Mouse (Mus musculus) CH12.LX (cell line): ENCODE measurements around the gene Sctr. TPM values are rescaled to one million over a fixed set of nuclear protein-coding genes. Genes with fewer than 3 reads are reported as not detected.

Experiments used
- DNase-seq: peaks from one replicate; pipeline ENCODE4 v3.0.0-alpha.2; 2013; ENCODE audit errors: extremely low read depth
- H3K27ac ChIP-seq: 2 replicates; pipeline ENCODE4 v1.5.1; 2012; ENCODE audit warnings: low read depth, mild to moderate bottlenecking, control low read depth, moderate library complexity; ENCODE audit not compliant: insufficient read depth
- H3K27me3 ChIP-seq: replicated peaks from 2 replicates; pipeline ENCODE3; 2012; ENCODE audit warnings: inconsistent platforms
- H3K36me3 ChIP-seq, 2 experiments: replicated peaks in 1 of 2; 2 replicates each; pipeline versions ENCODE3 to v1.6.1; 2012; ENCODE audit warnings: inconsistent platforms in 1 of 2, low read length in 1 of 2, mild to moderate bottlenecking in 1 of 2, mixed read lengths in 1 of 2, moderate library complexity in 1 of 2; ENCODE audit not compliant: control insufficient read depth in 1 of 2, insufficient read depth in 1 of 2
- H3K4me1 ChIP-seq, 2 experiments: 2 replicates each; pipeline ENCODE4 v1.6.1; 2012; ENCODE audit warnings: inconsistent platforms in 1 of 2, moderate library complexity in 1 of 2; ENCODE audit not compliant: insufficient read depth in 2 of 2, control insufficient read depth in 1 of 2
- H3K4me2 ChIP-seq: 2 replicates; pipeline ENCODE4 v1.6.1; 2012; ENCODE audit warnings: low read depth, mild to moderate bottlenecking, control low read depth; ENCODE audit not compliant: poor library complexity, insufficient read depth, severe bottlenecking
- H3K4me3 ChIP-seq, 3 experiments: fragments of 150-350 bp in 1 of 3; sonication (generic) in 1 of 3; replicated peaks in 1 of 3; 2 replicates each; pipeline versions ENCODE3 to v1.5.1; 2011 to 2012; ENCODE audit warnings: low read depth in 2 of 3, low read length in 2 of 3, mild to moderate bottlenecking in 2 of 3, moderate library complexity in 2 of 3, control low read depth in 1 of 3, improper control_type of control experiment in 1 of 3, inconsistent platforms in 1 of 3, mixed read lengths in 1 of 3; ENCODE audit not compliant: poor library complexity in 1 of 3
- H3K79me2 ChIP-seq: replicated peaks from 2 replicates; pipeline ENCODE4 v1.6.1; 2012; ENCODE audit warnings: mild to moderate bottlenecking, moderate library complexity; ENCODE audit not compliant: control insufficient read depth, poor library complexity, insufficient read depth, severe bottlenecking; ENCODE audit errors: extremely low read depth
- H3K9ac ChIP-seq: 2 replicates; pipeline ENCODE4 v1.6.1; 2012; ENCODE audit warnings: low read depth, mild to moderate bottlenecking, control low read depth, moderate library complexity; ENCODE audit not compliant: insufficient read depth
- H3K9me3 ChIP-seq: replicated peaks from 2 replicates; pipeline ENCODE3; 2012; ENCODE audit warnings: low read length, inconsistent platforms, mixed read lengths
- CHD1 ChIP-seq: IDR thresholded peaks from 2 replicates; pipeline ENCODE4 v1.6.1; 2012; ENCODE audit warnings: low read depth, low read length, improper control_type of control experiment, inconsistent platforms
- CHD2 ChIP-seq: IDR thresholded peaks from 2 replicates; pipeline ENCODE4 v1.6.1; 2011; ENCODE audit warnings: low read length, improper control_type of control experiment
- CTCF ChIP-seq, 2 experiments: IDR thresholded peaks in 1 of 2; conservative IDR thresholded peaks in 1 of 2; 2 replicates each; pipeline ENCODE4 v1.5.1; 2011 to 2012; ENCODE audit warnings: low read depth in 2 of 2, low read length in 2 of 2, improper control_type of control experiment in 1 of 2, inconsistent platforms in 1 of 2, mild to moderate bottlenecking in 1 of 2, moderate library complexity in 1 of 2
- E2F4 ChIP-seq: IDR thresholded peaks from 2 replicates; pipeline ENCODE4 v1.6.1; 2011; ENCODE audit warnings: low read depth, low read length, improper control_type of control experiment; ENCODE audit not compliant: insufficient replicate concordance
- ETS1 ChIP-seq: conservative IDR thresholded peaks from 2 replicates; pipeline ENCODE4 v1.6.1; 2012; ENCODE audit warnings: low read depth, mild to moderate bottlenecking, inconsistent platforms, low read length, improper control_type of control experiment, moderate library complexity
- GABPA ChIP-seq: IDR thresholded peaks from 2 replicates; pipeline ENCODE4 v1.6.1; 2012; ENCODE audit warnings: low read depth, low read length, improper control_type of control experiment, inconsistent platforms; ENCODE audit not compliant: insufficient replicate concordance
- HCFC1 ChIP-seq: IDR thresholded peaks from 2 replicates; pipeline ENCODE4 v1.6.1; 2012; ENCODE audit warnings: low read depth, mild to moderate bottlenecking, inconsistent platforms, low read length, improper control_type of control experiment
- IRF4 ChIP-seq: IDR thresholded peaks from 2 replicates; pipeline ENCODE4 v1.6.1; 2014; ENCODE audit warnings: low read depth, mild to moderate bottlenecking, inconsistent platforms, low read length, improper control_type of control experiment
- JUN ChIP-seq: IDR thresholded peaks from 2 replicates; pipeline ENCODE4 v1.6.1; 2011; ENCODE audit warnings: low read depth, mild to moderate bottlenecking, low read length, improper control_type of control experiment, moderate library complexity; ENCODE audit not compliant: insufficient read depth
- MAFK ChIP-seq: IDR thresholded peaks from 2 replicates; pipeline ENCODE4 v1.6.1; 2011; ENCODE audit warnings: low read length, improper control_type of control experiment; ENCODE audit not compliant: insufficient replicate concordance
- MAX ChIP-seq: IDR thresholded peaks from 2 replicates; pipeline ENCODE4 v1.6.1; 2011; ENCODE audit warnings: low read length, improper control_type of control experiment
- MAZ ChIP-seq: IDR thresholded peaks from 2 replicates; pipeline ENCODE4 v1.6.1; 2012; ENCODE audit warnings: low read depth, mild to moderate bottlenecking, inconsistent platforms, low read length, improper control_type of control experiment, moderate library complexity
- MEF2A ChIP-seq: IDR thresholded peaks from 2 replicates; pipeline ENCODE4 v1.6.1; 2014; ENCODE audit warnings: low read depth, mild to moderate bottlenecking, inconsistent platforms, low read length, improper control_type of control experiment, borderline replicate concordance
- MYC ChIP-seq: IDR thresholded peaks from 2 replicates; pipeline ENCODE4 v1.6.1; 2011; ENCODE audit warnings: low read depth, mild to moderate bottlenecking, improper control_type of control experiment, low read length
- NELFE ChIP-seq: IDR thresholded peaks from 2 replicates; pipeline ENCODE4 v1.6.1; 2011; ENCODE audit warnings: low read depth, low read length, improper control_type of control experiment
- NRF1 ChIP-seq: IDR thresholded peaks from 2 replicates; pipeline ENCODE4 v1.6.1; 2014; ENCODE audit warnings: low read depth, mild to moderate bottlenecking, inconsistent platforms, low read length, improper control_type of control experiment, moderate library complexity
- PAX5 ChIP-seq: IDR thresholded peaks from 2 replicates; pipeline ENCODE4 v1.6.1; 2012; ENCODE audit warnings: low read length, inconsistent platforms, mixed read lengths
- POLR2AphosphoS2 ChIP-seq: IDR thresholded peaks from 2 replicates; pipeline ENCODE4 v1.6.1; 2011; ENCODE audit warnings: low read depth, low read length, improper control_type of control experiment
- RAD21 ChIP-seq: IDR thresholded peaks from 2 replicates; pipeline ENCODE4 v1.6.1; 2011; ENCODE audit warnings: low read depth, mild to moderate bottlenecking, low read length, improper control_type of control experiment, moderate library complexity
- SMC3 ChIP-seq: IDR thresholded peaks from 2 replicates; pipeline ENCODE4 v1.6.1; 2011; ENCODE audit warnings: low read depth, low read length, improper control_type of control experiment
- TBP ChIP-seq: conservative IDR thresholded peaks from 2 replicates; pipeline ENCODE4 v1.6.1; 2011; ENCODE audit warnings: low read depth, low read length, improper control_type of control experiment
- USF1 ChIP-seq: IDR thresholded peaks from 2 replicates; pipeline ENCODE4 v1.6.1; 2014; ENCODE audit warnings: low read depth, mild to moderate bottlenecking, inconsistent platforms, low read length, improper control_type of control experiment
- USF2 ChIP-seq: conservative IDR thresholded peaks from 2 replicates; pipeline ENCODE4 v1.6.1; 2011; ENCODE audit warnings: low read depth, low read length, improper control_type of control experiment
- ZC3H11A ChIP-seq: IDR thresholded peaks from 2 replicates; pipeline ENCODE4 v1.6.1; 2012; ENCODE audit warnings: low read depth, mild to moderate bottlenecking, inconsistent platforms, low read length, improper control_type of control experiment
- ZMIZ1 ChIP-seq: IDR thresholded peaks from 2 replicates; pipeline ENCODE4 v1.6.1; 2012; ENCODE audit warnings: low read depth, mild to moderate bottlenecking, inconsistent platforms, low read length, improper control_type of control experiment
- ZNF384 ChIP-seq: IDR thresholded peaks from 2 replicates; pipeline ENCODE4 v1.6.1; 2012; ENCODE audit warnings: low read depth, low read length, improper control_type of control experiment, inconsistent platforms
- dilution Hi-C: fragments of 300-500 bp; cut with MboI; formaldehyde crosslinking; loops from 2 replicates; pipeline ENCODE4 v1.14.3; 2020; ENCODE audit warnings: low sequenced_read_pairs; ENCODE audit not compliant: extremely low pct_unique_long_range_greater_than_20kb, extremely low pct_ligation_motif_present
- in situ Hi-C: fragments of 300-500 bp; cut with MboI; formaldehyde crosslinking; loops from 3 replicates; pipeline ENCODE4 v1.14.3; 2019; ENCODE audit warnings: low sequenced_read_pairs, low pct_ligation_motif_present, low pct_unique_long_range_greater_than_20kb, mixed read lengths
- polyA plus RNA-seq: library from polyadenylated mRNA; unstranded; fragments of >175 nt; gene quantifications from 2 replicates; pipeline ENCODE4 v1.2.1, GENCODE M21; 2012; ENCODE audit warnings: low read depth; ENCODE audit not compliant: insufficient read length
- total RNA-seq, 2 experiments: library from RNA; depleted of rRNA; stranded (reverse); fragments of 300-350 nt in 1 of 2; fragments of >200 nt in 1 of 2; gene quantifications; 2 replicates each; pipeline ENCODE4 v1.2.3; 2012 to 2014

The Sctr gene
- total and polyA plus RNA-seq, 3 experiments = not detected

DNA sequence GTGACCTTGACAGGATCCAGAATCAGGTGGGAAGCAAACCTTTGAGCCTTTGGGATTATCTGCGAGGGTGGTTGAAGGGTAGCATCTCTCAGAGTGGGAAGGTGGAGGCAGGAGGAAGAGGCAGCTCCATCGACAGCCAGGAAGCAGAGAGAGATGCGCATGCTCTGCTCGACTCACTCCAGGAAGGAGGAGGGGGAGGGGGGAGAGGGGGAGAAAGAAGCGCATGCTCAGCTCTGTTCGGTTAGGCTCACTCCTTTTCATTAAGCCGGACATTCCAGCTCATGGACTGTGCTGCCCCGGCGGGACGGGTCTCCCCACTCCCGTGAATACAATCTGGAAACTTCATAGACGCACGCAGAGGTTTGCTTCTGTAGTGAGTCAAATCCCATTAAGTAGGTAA is 80.0 kb downstream of the Sctr start:
- Histone ChIP-seq H3K36me3 (no peaks in the 10 kb centered on the region), H3K27ac (no peak overlapping the region), H3K9ac (no peak overlapping the region), H3K79me2 (no peaks in the 10 kb centered on the region), H3K4me2 (no peak overlapping the region), H3K27me3 (peaks cover 1% of the 10 kb centered on the region), H3K4me1 (peaks cover 0 to 7% of the 10 kb centered on the region in 2 experiments; a peak in 2 of 4 replicates), H3K9me3 (no peaks in the 10 kb centered on the region), H3K4me3 (no peak overlapping the region)
- DNase-seq = no peak
- TF ChIP-seq NRF1 (no peak), ZMIZ1 (no peak), SMC3 (no peak), IRF4 (no peak), CHD1 (no peak), PAX5 (no peak), CHD2 (no peak), NELFE (no peak), POLR2AphosphoS2 (no peak), USF1 (no peak), USF2 (no peak), GABPA (no peak), JUN (no peak), MYC (no peak), RAD21 (no peak), CTCF (conservative IDR thresholded peaks at IDR 0.05 in 1 of 2, IDR thresholded peaks at IDR 0.05 in 1 of 2; ENCODE audit: low read depth in 2 of 2, low read length in 2 of 2) (no peak), TBP (no peak)
- in situ Hi-C loops = no loop called here
- dilution Hi-C loops = no loop called here

DNA sequence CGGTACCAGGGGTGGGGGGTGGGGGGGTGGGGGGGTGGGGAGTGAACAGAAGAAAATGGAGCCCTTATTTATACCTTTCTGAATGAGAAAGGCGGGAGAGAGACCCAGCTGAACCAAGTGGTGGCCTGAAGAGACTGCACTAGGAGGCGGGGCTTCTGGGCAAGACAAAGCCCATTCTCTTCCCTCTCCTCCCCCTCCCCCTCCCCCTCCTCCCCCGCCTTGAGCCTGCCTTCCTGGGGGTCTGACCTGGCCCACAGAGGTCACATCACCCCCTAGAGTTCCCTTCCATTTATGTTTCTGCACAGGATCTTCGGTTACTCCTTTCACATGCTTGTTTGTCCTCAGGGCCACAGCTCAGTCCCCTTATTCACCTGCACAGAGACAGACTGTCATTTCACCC is 82.5 kb downstream of the Sctr start:
- TF ChIP-seq NELFE = no peak
- TF ChIP-seq MEF2A = no peak
- no peak for TF ChIP-seq POLR2AphosphoS2
- no peak for TF ChIP-seq MAX
- no peak for TF ChIP-seq USF1
- TF ChIP-seq CTCF (conservative IDR thresholded peaks at IDR 0.05 in 1 of 2, IDR thresholded peaks at IDR 0.05 in 1 of 2; ENCODE audit: low read depth in 2 of 2, low read length in 2 of 2) = no peak
- no peak for TF ChIP-seq ETS1
- TF ChIP-seq E2F4 = no peak
- no peak for TF ChIP-seq MAZ
- TF ChIP-seq NRF1 = no peak
- no peak for TF ChIP-seq ZMIZ1
- TF ChIP-seq HCFC1 = no peak
- no peak for TF ChIP-seq MAFK
- no peak for TF ChIP-seq RAD21
- no peak for TF ChIP-seq USF2
- no peak for TF ChIP-seq ZNF384
- TF ChIP-seq JUN = no peak
- TF ChIP-seq ZC3H11A = no peak
- dilution Hi-C loops = no loop called here
- in situ Hi-C loops = no loop called here

More for the DNA sequence above, 82.5 kb downstream of the Sctr start:
- Histone ChIP-seq H3K4me1 (no peaks in the 10 kb centered on the region), H3K36me3 (no peaks in the 10 kb centered on the region), H3K27ac (no peak overlapping the region), H3K4me3 (no peak overlapping the region), H3K27me3 (no peaks in the 10 kb centered on the region), H3K79me2 (no peaks in the 10 kb centered on the region), H3K9ac (no peak overlapping the region), H3K9me3 (peaks cover 2% of the 10 kb centered on the region), H3K4me2 (no peak overlapping the region)
- DNase-seq = no peak
